Mouse (Mus musculus) E14TG2a.4 (cell line): ENCODE measurements around the gene Gpsm2.

Experiments used
- CTCF ChIP-seq: conservative IDR thresholded peaks from 2 replicates; pipeline ENCODE4 v1.5.1; 2014; ENCODE audit warnings: low read length
- NANOG ChIP-seq: IDR thresholded peaks from 2 replicates; pipeline ENCODE4 v1.6.1; 2014; ENCODE audit warnings: borderline replicate concordance, low read length, mixed read lengths
- POU5F1 ChIP-seq: IDR thresholded peaks from 2 replicates; pipeline ENCODE4 v1.6.1; 2014; ENCODE audit warnings: low read length, borderline replicate concordance

DNA sequence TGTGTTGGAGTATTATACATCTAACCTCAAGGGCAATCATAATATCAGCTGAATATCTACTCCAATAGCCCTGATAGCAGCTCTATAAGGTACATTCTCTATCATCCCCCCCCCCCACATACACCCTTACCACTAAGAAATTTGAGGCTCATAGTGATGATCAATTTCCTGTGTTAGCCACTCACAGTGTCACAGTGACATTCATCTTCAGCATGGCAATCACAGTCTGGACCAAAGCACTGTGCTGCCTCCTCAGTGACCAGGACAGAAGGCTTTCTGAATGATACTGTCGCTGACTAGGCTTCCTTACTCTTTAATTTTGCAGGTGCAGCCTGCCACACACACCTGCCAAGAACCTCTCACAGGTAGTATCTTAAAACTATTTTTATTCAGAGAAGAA lies 34.0 kb upstream of the Gpsm2 start:
- TF ChIP-seq CTCF (no peak), NANOG (no peak), POU5F1 (no peak)
